Mouse (Mus musculus): Measurements from ENCODE around the gene Tmem88b.

The Tmem88b gene

GRCm38 (mm10) chr4:155785819-155786218 is at the start of gene Tmem88b:
TSS of gene Tmem88b (minus strand) at chr4:155785874.
- in situ Hi-C loops (cut with MboI, MseI) = no loop called here

GRCm38 (mm10) chr4:155833836-155834235 is 48.2 kb upstream of the Tmem88b start:
- in situ Hi-C loops (cut with MboI, MseI) = no loop called here

GRCm38 (mm10) chr4:155833234-155833633 is 47.6 kb upstream of the Tmem88b start:
- in situ Hi-C loops (cut with MboI, MseI) = no loop called here

GRCm38 (mm10) chr4:155832321-155832720 is 46.6 kb upstream of the Tmem88b start:
- in situ Hi-C loops (cut with MboI, MseI) = no loop called here

- in situ Hi-C loops (cut with MboI, MseI) = no loop called here
These were observed 46.2 kb upstream of the Tmem88b start for GRCm38 (mm10) chr4:155831831-155832230.

- in situ Hi-C loops (cut with MboI, MseI) = no loop called here
These were observed 45.6 kb upstream of the Tmem88b start, which contains the start of gene Aurkaip1 for GRCm38 (mm10) chr4:155831205-155831766. TSS of gene Aurkaip1 (plus strand) at chr4:155831272.

GRCm38 (mm10) chr4:155830596-155830995 is 44.9 kb upstream of the Tmem88b start:
- in situ Hi-C loops (cut with MboI, MseI) = no loop called here

- in situ Hi-C loops (cut with MboI, MseI) = no loop called here
These were observed 44.2 kb upstream of the Tmem88b start for GRCm38 (mm10) chr4:155829866-155830265.

GRCm38 (mm10) chr4:155823443-155823842 is 37.8 kb upstream of the Tmem88b start:
- in situ Hi-C loops (cut with MboI, MseI) = no loop called here

- in situ Hi-C loops (cut with MboI, MseI) = no loop called here
These were observed 35.4 kb upstream of the Tmem88b start for GRCm38 (mm10) chr4:155821025-155821424.

- in situ Hi-C loops (cut with MboI, MseI) = no loop called here
These were observed 31.9 kb upstream of the Tmem88b start for GRCm38 (mm10) chr4:155817533-155817932.

- in situ Hi-C loops (cut with MboI, MseI) = no loop called here
These were observed 27.0 kb upstream of the Tmem88b start for GRCm38 (mm10) chr4:155812665-155813181.

- in situ Hi-C loops (cut with MboI, MseI) = no loop called here
These were observed 26.4 kb upstream of the Tmem88b start, which contains the start of gene Ccnl2 for GRCm38 (mm10) chr4:155811929-155812664. TSS of gene Ccnl2 (plus strand) at chr4:155812489.

- in situ Hi-C loops (cut with MboI, MseI) = no loop called here
These were observed 22.2 kb upstream of the Tmem88b start for GRCm38 (mm10) chr4:155807841-155808240.

GRCm38 (mm10) chr4:155803340-155804041 is 17.8 kb upstream of the Tmem88b start:
- in situ Hi-C loops (cut with MboI, MseI) = no loop called here

- in situ Hi-C loops (cut with MboI, MseI) = no loop called here
These were observed 17.2 kb upstream of the Tmem88b start, which contains the start of gene Mrpl20 for GRCm38 (mm10) chr4:155802741-155803339. TSS of gene Mrpl20 (plus strand) at chr4:155802878.

GRCm38 (mm10) chr4:155802075-155802474 is 16.4 kb upstream of the Tmem88b start:
- in situ Hi-C loops (cut with MboI, MseI) = no loop called here

GRCm38 (mm10) chr4:155793730-155794129 is 8.1 kb upstream of the Tmem88b start:
- in situ Hi-C loops (cut with MboI, MseI) = no loop called here

GRCm38 (mm10) chr4:155791240-155791933 is 5.7 kb upstream of the Tmem88b start:
- in situ Hi-C loops (cut with MboI, MseI) = no loop called here

- in situ Hi-C loops (cut with MboI, MseI) = no loop called here
These were observed 5.0 kb upstream of the Tmem88b start for GRCm38 (mm10) chr4:155790650-155791161.

GRCm38 (mm10) chr4:155790021-155790489 is 4.4 kb upstream of the Tmem88b start, which contains the start of gene Ankrd65:
TSS of gene Ankrd65 (plus strand) at chr4:155790439.
- in situ Hi-C loops (cut with MboI, MseI) = no loop called here
